ENCODE assay signal across 13 mouse cellular contexts in the genomic region with DNA sequence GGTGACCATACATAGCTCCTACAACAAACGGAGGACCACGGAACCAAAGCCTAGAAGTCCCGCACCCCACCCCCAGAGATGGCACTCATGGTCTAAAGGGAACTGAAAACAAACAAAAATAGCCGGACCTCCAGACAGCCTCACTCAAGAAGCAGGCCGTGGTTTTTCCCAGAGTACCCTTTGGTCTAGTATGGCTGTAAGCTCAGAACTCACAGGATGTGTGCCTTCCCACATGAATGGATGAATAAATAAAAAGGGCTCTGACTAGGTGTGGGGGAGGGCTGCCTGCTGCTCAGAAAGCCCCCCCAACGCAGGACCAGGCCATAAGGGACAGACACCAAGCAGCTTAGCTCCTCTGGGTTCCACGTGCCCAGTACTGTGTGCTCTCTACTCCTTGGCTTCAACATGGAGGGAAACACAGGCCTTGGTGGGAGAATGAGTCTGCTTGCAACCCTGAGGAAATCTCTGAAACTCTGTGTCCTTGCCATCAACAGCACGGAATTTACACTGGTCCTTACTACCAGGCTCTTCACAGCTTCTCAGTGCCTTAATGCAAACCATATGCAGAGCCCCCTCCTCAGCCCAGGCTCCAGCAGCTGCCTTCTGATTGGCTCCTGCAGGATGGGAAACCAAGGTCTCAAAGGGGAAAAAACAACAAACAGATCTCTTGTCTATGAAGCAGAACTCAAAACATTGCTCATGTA. TPM values are rescaled to one million over a fixed set of nuclear protein-coding genes. Genes with fewer than 3 reads are reported as not detected.
A peak's percentile ranks its signal among the peaks of the same experiment; 100 is the strongest.
DNase-seq lines count a peak whose midpoint lies in the region; ATAC-seq lines count a peak whose summit lies in the region.
"Had no signal": no experiment of that assay in that cellular context is flagged by ENCODE, and none has a peak within 500 bp of the region (broad histone marks: within the 10 kb centered on the region; RNA-seq: fewer than 3 reads in every experiment).

No protein-coding gene starts in this region.

- no peak overlapping the region for H3K4me2 ChIP-seq in midbrain, embryonic 12.5 days (replicated peaks)
- no peak overlapping the region for H3K4me2 ChIP-seq in midbrain, embryonic 11.5 days
- no peak overlapping the region for H3K4me2 ChIP-seq in hindbrain, embryonic 16.5 days (ENCODE audit: low read length)
- peak overlapping the region; percentile 47; the same call in 1 of the 2 replicates for H3K4me2 ChIP-seq in neural tube, embryonic 13.5 days

- ATAC-seq in midbrain, embryonic 12.5 days (ENCODE audit: low FRiP score, low read depth) = no peak
- no peak for ATAC-seq in midbrain, embryonic 11.5 days (ENCODE audit: low FRiP score)
- ATAC-seq in hindbrain, embryonic 16.5 days = no peak
- no peak for ATAC-seq in neural tube, embryonic 13.5 days (ENCODE audit: low read depth)
- ATAC-seq: Patski had no signal

- WGBS in midbrain, embryonic 12.5 days = 66% methylated on average over 8 of the region's 8 CpGs
- WGBS in midbrain, embryonic 11.5 days = 71% methylated on average over 8 of the region's 8 CpGs
- WGBS in embryonic facial prominence, embryonic 10.5 days = 43% methylated on average over 8 of the region's 8 CpGs
- 69% methylated on average over 8 of the region's 8 CpGs for WGBS in hindbrain, embryonic 16.5 days
- WGBS in neural tube, embryonic 13.5 days = 72% methylated on average over 8 of the region's 8 CpGs

- no peaks in the 10 kb centered on the region for H3K9me3 ChIP-seq in midbrain, embryonic 12.5 days
- H3K9me3 ChIP-seq in midbrain, embryonic 11.5 days (ENCODE audit: control insufficient read depth, low read length) = no peaks in the 10 kb centered on the region
- H3K9me3 ChIP-seq in embryonic facial prominence, embryonic 10.5 days = no peaks in the 10 kb centered on the region
- H3K9me3 ChIP-seq in hindbrain, embryonic 16.5 days (ENCODE audit: control insufficient read depth, low read length) = no peaks in the 10 kb centered on the region
- H3K9me3 ChIP-seq in neural tube, embryonic 13.5 days = no peaks in the 10 kb centered on the region

- peaks cover 7% of the 10 kb centered on the region; the same call in 1 of the 2 replicates for H3K27me3 ChIP-seq in midbrain, embryonic 12.5 days
- no peaks in the 10 kb centered on the region for H3K27me3 ChIP-seq in midbrain, embryonic 11.5 days (ENCODE audit: control insufficient read depth, insufficient read depth, low read length)
- H3K27me3 ChIP-seq in embryonic facial prominence, embryonic 10.5 days (replicated peaks; ENCODE audit: low read depth, poor library complexity, severe bottlenecking) = peaks cover 4% of the 10 kb centered on the region; the same call in 1 of the 2 replicates
- H3K27me3 ChIP-seq in hindbrain, embryonic 16.5 days (replicated peaks; ENCODE audit: control insufficient read depth, insufficient read depth, low read length) = no peaks in the 10 kb centered on the region
- H3K27me3 ChIP-seq in neural tube, embryonic 13.5 days = no peaks in the 10 kb centered on the region

- H3K4me1 ChIP-seq in midbrain, embryonic 12.5 days = peaks cover 59% of the 10 kb centered on the region
- H3K4me1 ChIP-seq in midbrain, embryonic 11.5 days (ENCODE audit: control insufficient read depth, insufficient read depth, low read length) = peaks cover 26% of the 10 kb centered on the region
- H3K4me1 ChIP-seq in embryonic facial prominence, embryonic 10.5 days = peaks cover 88% of the 10 kb centered on the region
- peaks cover 47% of the 10 kb centered on the region for H3K4me1 ChIP-seq in hindbrain, embryonic 16.5 days (ENCODE audit: control insufficient read depth, insufficient read depth, low read depth, low read length)
- peaks cover 97% of the 10 kb centered on the region for H3K4me1 ChIP-seq in neural tube, embryonic 13.5 days (replicated peaks)

- H3K9ac ChIP-seq in midbrain, embryonic 12.5 days (replicated peaks) = 0 out of 2 replicates have a peak overlapping the region, but pooled peaks have one; percentile 6
- no peak overlapping the region for H3K9ac ChIP-seq in midbrain, embryonic 11.5 days (ENCODE audit: low read length)
- no peak overlapping the region for H3K9ac ChIP-seq in hindbrain, embryonic 16.5 days (ENCODE audit: low read depth, low read length)
- H3K9ac ChIP-seq in neural tube, embryonic 13.5 days = peak overlapping the region; percentile 9; the same call in 1 of the 2 replicates

- H3K36me3 ChIP-seq in midbrain, embryonic 12.5 days = no peaks in the 10 kb centered on the region
- no peaks in the 10 kb centered on the region for H3K36me3 ChIP-seq in midbrain, embryonic 11.5 days (ENCODE audit: control insufficient read depth, insufficient read depth, low read length)
- H3K36me3 ChIP-seq in embryonic facial prominence, embryonic 10.5 days (replicated peaks) = 0 out of 2 replicates have a peak, but pooled peaks cover 5% of the 10 kb centered on the region
- H3K36me3 ChIP-seq in hindbrain, embryonic 16.5 days (ENCODE audit: control insufficient read depth, insufficient read depth, low read length) = no peaks in the 10 kb centered on the region
- H3K36me3 ChIP-seq in neural tube, embryonic 13.5 days = no peaks in the 10 kb centered on the region

- H3K4me3 ChIP-seq in midbrain, embryonic 12.5 days = no peak overlapping the region
- H3K4me3 ChIP-seq in midbrain, embryonic 11.5 days (ENCODE audit: low read depth, low read length) = no peak overlapping the region
- peak overlapping the region; percentile 1; the same call in 1 of the 2 replicates for H3K4me3 ChIP-seq in embryonic facial prominence, embryonic 10.5 days
- H3K4me3 ChIP-seq in hindbrain, embryonic 16.5 days (ENCODE audit: low read length) = no peak overlapping the region
- H3K4me3 ChIP-seq in neural tube, embryonic 13.5 days = no peak overlapping the region

- DNase-seq in midbrain, embryonic 11.5 days (ENCODE audit: low spot score, missing footprints) = no peak
- DNase-seq in embryonic facial prominence, embryonic 10.5 days (ENCODE audit: low spot score) = peak; percentile 83
- DNase-seq in thymus, postnatal 0 days (ENCODE audit: low spot score) = no peak
- no peak for DNase-seq in spleen, postnatal 10 days (ENCODE audit: low spot score in 2 of 2)
- no peak for DNase-seq in heart, adult 8-10 months (ENCODE audit: low spot score)
- DNase-seq: cerebellum, postnatal 10 days; gastrocnemius, postnatal 14 days; lung, adult 18-20 months had no signal

- H3K27ac ChIP-seq in midbrain, embryonic 12.5 days (replicated peaks) = peak overlapping the region; percentile 49; the same call in 1 of the 2 replicates
- H3K27ac ChIP-seq in midbrain, embryonic 11.5 days (ENCODE audit: low read depth, low read length) = no peak overlapping the region; the same call in 1 of the 2 replicates
- peak overlapping the region; percentile 85 for H3K27ac ChIP-seq in embryonic facial prominence, embryonic 10.5 days (replicated peaks)
- H3K27ac ChIP-seq in hindbrain, embryonic 16.5 days (ENCODE audit: low read depth, low read length) = peak overlapping the region; percentile 39; the same call in 1 of the 2 replicates
- peak overlapping the region; percentile 68 for H3K27ac ChIP-seq in neural tube, embryonic 13.5 days (replicated peaks)
- H3K27ac ChIP-seq: macrophage had no signal

RNA-seq across cellular contexts. Expression of a gene that starts 45.6 kb away (rescaled TPM):
- polyA plus RNA-seq in midbrain, embryonic 12.5 days (2016; fragmentation: Nextera tagmentation; extraction: Ambion mirVana) = 23.3 and 24.9 TPM in 2 replicates
- 11.2 and 12.7 TPM in 2 replicates for polyA plus RNA-seq in midbrain, embryonic 11.5 days (2014; fragmentation: Nextera tagmentation; extraction: Ambion mirVana)
- 8.4 and 9.4 TPM in 2 replicates for polyA plus RNA-seq in embryonic facial prominence, embryonic 10.5 days (2016; fragmentation: Nextera tagmentation; extraction: Ambion mirVana)
- polyA plus RNA-seq in hindbrain, embryonic 16.5 days (2015; fragmentation: Nextera tagmentation; extraction: Ambion mirVana) = 10.3 and 10.7 TPM in 2 replicates
- 23.9 and 24.1 TPM in 2 replicates for polyA plus RNA-seq in neural tube, embryonic 13.5 days (2015; fragmentation: Nextera tagmentation; extraction: Ambion mirVana)
- polyA plus RNA-seq in thymus, postnatal 0 days (2015; fragmentation: Nextera tagmentation; extraction: Ambion mirVana) = 0.30 and 0.39 TPM in 2 replicates
- 1 to 10 TPM; 5.0 to 9.3 (median 7.6) TPM for total RNA-seq in heart, adult 8-10 months (2022)
- polyA plus RNA-seq: macrophage had no signal

Comparison
In these comparisons a context has a peak if more than half of its experiments do, and no peak if none do; other contexts are left out.
1. H3K9ac ChIP-seq: peak in midbrain, embryonic 12.5 days (single experiment) and neural tube, embryonic 13.5 days (single experiment); none in midbrain, embryonic 11.5 days (single experiment) and hindbrain, embryonic 16.5 days (single experiment).